Mouse (Mus musculus): Measurements from ENCODE around the gene Mrpl4. TPM values are rescaled to one million over a fixed set of nuclear protein-coding genes. Genes with fewer than 3 reads are reported as not detected.
A peak's percentile ranks its signal among the peaks of the same experiment; 100 is the strongest.

Mrpl4 gene
- polyA plus RNA-seq, 1 experiment from 2014 or later = 181 TPM

DNA sequence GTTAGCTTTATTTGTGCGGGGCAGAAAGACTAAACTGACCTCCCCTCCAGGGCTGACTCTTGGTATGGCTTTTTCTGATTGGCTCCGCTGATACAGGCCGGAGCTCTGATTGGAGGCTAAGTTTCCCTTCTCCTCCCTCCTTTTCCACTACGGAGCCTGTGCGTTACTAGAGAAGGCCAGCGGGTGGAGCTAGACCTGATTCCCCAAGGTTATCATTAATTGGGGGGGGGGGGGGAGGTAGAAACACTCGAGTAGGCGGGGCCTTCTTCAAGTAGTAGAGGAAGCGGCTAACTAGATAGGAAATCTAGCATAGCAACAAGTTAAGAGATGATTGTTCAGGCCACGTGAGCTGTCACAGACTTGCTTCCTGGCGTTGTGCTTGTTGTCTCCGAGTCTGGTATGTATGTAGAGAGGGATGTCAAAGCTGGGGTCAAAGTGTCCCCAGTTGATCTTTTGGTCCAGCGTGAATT is 28.3 kb downstream of the Mrpl4 start:
- Histone ChIP-seq H3K4me2 (ENCODE audit: low read depth, low read length) (peak overlapping the region; percentile 97), H3K9me3 (ENCODE audit: control insufficient read depth, low read length) (no peaks in the 10 kb centered on the region), H3K4me3 (ENCODE audit: low read length) (peak overlapping the region; percentile 62), H3K9ac (ENCODE audit: low read depth, low read length) (peak overlapping the region; percentile 8; the same call in 1 of the 2 replicates), H3K27me3 (replicated peaks; ENCODE audit: control insufficient read depth, insufficient read depth, low read length) (peaks cover 45% of the 10 kb centered on the region), H3K4me1 (ENCODE audit: control insufficient read depth, insufficient read depth, low read length) (peaks cover 43% of the 10 kb centered on the region), H3K36me3 (ENCODE audit: control insufficient read depth, insufficient read depth, low read length) (no peaks in the 10 kb centered on the region), H3K27ac (ENCODE audit: low read length) (no peak overlapping the region)
- peak; percentile 75 for ATAC-seq
- under 1% methylated on average over 13 of the region's 13 CpGs for WGBS

DNA sequence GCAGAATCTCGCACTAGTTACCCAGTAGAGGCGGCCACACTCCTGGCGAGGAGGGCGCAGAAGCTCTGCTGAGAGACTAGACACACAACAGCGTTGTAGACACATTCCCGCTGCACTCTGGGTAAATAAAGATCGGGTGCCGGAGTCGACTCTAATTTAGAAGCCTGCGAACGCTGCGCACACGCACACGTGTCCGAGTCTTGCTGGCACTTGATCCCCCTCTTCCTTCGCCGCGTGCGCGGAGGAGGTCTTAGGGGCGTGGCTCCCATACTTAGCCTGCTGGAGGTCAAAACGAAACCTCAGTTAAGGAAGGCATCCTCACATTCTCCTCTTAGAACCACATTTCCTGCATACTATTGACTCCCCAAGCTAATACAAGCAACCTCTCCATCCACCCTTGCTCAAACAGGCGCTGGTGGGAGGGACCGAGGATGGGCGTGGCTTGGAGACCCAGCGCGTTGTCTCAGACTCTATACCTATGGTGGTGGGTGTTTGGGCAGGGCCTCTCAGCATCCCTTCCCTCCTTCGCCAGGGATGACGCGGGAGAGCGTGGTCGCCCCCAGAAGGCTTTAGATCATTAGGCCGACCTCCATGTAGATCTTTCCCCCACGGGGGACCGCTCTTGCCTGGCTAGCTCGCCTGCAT is 28.8 kb downstream of the Mrpl4 start:
- Histone ChIP-seq H3K27ac (ENCODE audit: low read length) (no peak overlapping the region), H3K9me3 (ENCODE audit: control insufficient read depth, low read length) (no peaks in the 10 kb centered on the region), H3K4me1 (ENCODE audit: control insufficient read depth, insufficient read depth, low read length) (peaks cover 43% of the 10 kb centered on the region), H3K4me3 (ENCODE audit: low read length) (peak overlapping the region; percentile 62), H3K4me2 (ENCODE audit: low read depth, low read length) (peak overlapping the region; percentile 97), H3K9ac (ENCODE audit: low read depth, low read length) (peak overlapping the region; percentile 59; the same call in 1 of the 2 replicates), H3K36me3 (ENCODE audit: control insufficient read depth, insufficient read depth, low read length) (no peaks in the 10 kb centered on the region), H3K27me3 (replicated peaks; ENCODE audit: control insufficient read depth, insufficient read depth, low read length) (peaks cover 51% of the 10 kb centered on the region)
- ATAC-seq = peak; percentile 19
- WGBS = under 1% methylated on average over 36 of the region's 36 CpGs

DNA sequence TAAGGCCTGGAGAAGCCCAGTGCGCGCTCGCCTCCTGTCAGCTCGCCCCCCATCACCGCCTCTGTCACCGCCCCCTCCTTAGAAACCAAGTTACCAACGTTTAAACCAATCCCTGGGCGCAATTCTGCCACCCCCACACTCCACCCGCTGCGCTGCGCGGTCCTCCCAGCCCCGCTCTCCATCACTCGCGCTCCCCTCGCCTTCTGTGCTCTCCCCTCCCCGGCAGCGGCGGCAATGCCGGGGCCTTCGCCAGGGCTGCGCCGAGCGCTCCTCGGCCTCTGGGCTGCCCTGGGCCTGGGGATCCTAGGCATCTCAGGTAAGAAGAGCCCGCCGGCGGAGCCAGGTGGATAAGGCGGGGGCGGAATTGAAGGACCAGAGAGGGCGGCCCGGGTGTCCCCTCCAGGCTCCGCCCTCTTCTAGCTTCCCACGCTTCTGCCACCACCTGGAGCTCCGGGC is 29.4 kb downstream of the Mrpl4 start, which contains the start of gene Icam5:
Gene Icam5, plus strand, starts transcription at position 178 of the 456 bp plus-strand sequence.
- peaks cover 56% of the 10 kb centered on the region for H3K27me3 ChIP-seq (replicated peaks; ENCODE audit: control insufficient read depth, insufficient read depth, low read length)
- ATAC-seq = peak; percentile 1; the same call in 1 of the 2 replicates
- WGBS = under 1% methylated on average over 34 of the region's 35 CpGs

DNA sequence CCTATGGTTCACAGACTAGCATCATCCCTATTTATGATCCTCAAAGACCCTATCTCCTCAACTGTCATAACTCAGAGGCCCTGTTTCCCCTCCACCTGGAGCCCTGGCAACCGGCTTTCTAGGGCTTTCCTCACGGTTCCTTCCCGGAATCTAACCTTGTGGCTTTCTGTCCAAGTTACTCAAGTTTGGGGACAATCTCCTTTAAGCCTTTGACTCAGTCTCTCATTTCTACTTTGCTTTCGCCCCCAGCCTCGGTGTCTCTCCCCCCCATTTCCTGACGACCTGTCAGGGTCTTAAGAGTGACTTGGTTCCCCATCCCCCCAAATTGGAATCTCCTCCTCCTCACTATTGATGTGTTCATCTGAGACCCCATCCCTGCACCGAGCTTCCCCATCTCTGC is 30.0 kb downstream of the Mrpl4 start:
- no peaks in the 10 kb centered on the region for H3K36me3 ChIP-seq (ENCODE audit: control insufficient read depth, insufficient read depth, low read length)
- H3K4me1 ChIP-seq (ENCODE audit: control insufficient read depth, insufficient read depth, low read length) = peaks cover 52% of the 10 kb centered on the region
- H3K4me3 ChIP-seq (ENCODE audit: low read length) = peak overlapping the region; percentile 62
- H3K9me3 ChIP-seq (ENCODE audit: control insufficient read depth, low read length) = no peaks in the 10 kb centered on the region
- peaks cover 62% of the 10 kb centered on the region for H3K27me3 ChIP-seq (replicated peaks; ENCODE audit: control insufficient read depth, insufficient read depth, low read length)
- H3K9ac ChIP-seq (ENCODE audit: low read depth, low read length) = no peak overlapping the region
- no peak for ATAC-seq
- WGBS = 2% methylated on average over 7 of the region's 7 CpGs
- H3K4me2 ChIP-seq (ENCODE audit: low read depth, low read length) = peak overlapping the region; percentile 98
- no peak overlapping the region for H3K27ac ChIP-seq (ENCODE audit: low read length)

More for the DNA sequence above, 29.4 kb downstream of the Mrpl4 start, which contains the start of gene Icam5:
- H3K4me3 ChIP-seq (ENCODE audit: low read length) = peak within 1 kb of the TSS; percentile 62
- peaks cover 47% of the 10 kb centered on the region for H3K4me1 ChIP-seq (ENCODE audit: control insufficient read depth, insufficient read depth, low read length)
- peak within 1 kb of the TSS; percentile 59; the same call in 1 of the 2 replicates for H3K9ac ChIP-seq (ENCODE audit: low read depth, low read length)
- no peak within 1 kb of the TSS for H3K27ac ChIP-seq (ENCODE audit: low read length)
- peak within 1 kb of the TSS; percentile 98 for H3K4me2 ChIP-seq (ENCODE audit: low read depth, low read length)
- H3K36me3 ChIP-seq (ENCODE audit: control insufficient read depth, insufficient read depth, low read length) = no peaks in the 10 kb centered on the region
- no peaks in the 10 kb centered on the region for H3K9me3 ChIP-seq (ENCODE audit: control insufficient read depth, low read length)

DNA sequence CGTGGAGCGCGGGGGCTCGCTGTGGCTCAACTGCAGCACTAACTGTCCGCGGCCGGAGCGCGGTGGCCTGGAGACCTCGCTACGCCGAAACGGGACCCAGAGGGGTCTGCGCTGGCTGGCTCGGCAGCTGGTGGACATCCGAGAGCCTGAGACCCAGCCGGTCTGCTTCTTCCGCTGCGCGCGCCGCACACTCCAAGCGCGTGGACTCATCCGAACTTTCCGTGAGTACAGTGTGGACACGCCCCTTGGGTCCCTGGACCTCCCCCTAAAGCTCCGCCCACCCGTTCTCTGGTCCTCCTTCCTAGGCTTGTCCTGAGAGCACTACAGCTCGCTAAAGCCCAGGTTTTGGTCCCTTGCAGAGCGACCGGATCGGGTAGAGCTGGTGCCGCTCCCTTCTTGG is 30.6 kb downstream of the Mrpl4 start:
- Histone ChIP-seq H3K27me3 (replicated peaks; ENCODE audit: control insufficient read depth, insufficient read depth, low read length) (peaks cover 69% of the 10 kb centered on the region), H3K4me2 (ENCODE audit: low read depth, low read length) (peak overlapping the region; percentile 98), H3K27ac (ENCODE audit: low read length) (no peak overlapping the region), H3K36me3 (ENCODE audit: control insufficient read depth, insufficient read depth, low read length) (no peaks in the 10 kb centered on the region), H3K9ac (ENCODE audit: low read depth, low read length) (peak overlapping the region; percentile 64), H3K4me1 (ENCODE audit: control insufficient read depth, insufficient read depth, low read length) (peaks cover 56% of the 10 kb centered on the region), H3K4me3 (ENCODE audit: low read length) (peak overlapping the region; percentile 62), H3K9me3 (ENCODE audit: control insufficient read depth, low read length) (no peaks in the 10 kb centered on the region)
- ATAC-seq = peak; percentile 61
- under 1% methylated on average over 34 of the region's 34 CpGs for WGBS

DNA sequence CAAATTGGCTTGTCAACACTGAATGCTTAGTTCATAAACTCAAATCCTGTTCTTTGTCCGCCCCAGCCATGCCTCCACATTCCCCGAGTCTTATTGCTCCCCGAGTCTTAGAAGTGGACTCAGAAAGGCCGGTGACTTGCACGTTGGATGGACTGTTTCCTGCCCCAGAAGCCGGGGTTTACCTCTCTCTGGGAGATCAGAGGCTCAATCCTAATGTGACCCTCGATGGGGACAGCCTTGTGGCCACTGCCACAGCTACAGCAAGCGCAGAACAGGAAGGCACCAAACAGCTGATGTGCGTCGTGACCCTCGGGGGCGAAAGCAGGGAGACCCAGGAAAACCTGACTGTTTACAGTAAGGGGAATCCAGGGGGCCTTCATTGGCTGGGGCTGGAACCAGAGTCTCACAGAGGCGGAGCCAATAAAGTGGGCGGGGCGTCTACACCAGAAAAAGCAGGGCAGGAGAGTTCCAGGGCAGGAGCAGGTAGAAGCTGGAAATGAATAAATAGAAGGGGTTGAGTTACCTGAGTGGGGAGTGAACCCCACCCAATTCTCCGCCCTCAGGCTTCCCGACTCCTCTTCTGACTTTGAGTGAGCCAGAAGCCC is 32.0 kb downstream of the Mrpl4 start:
- no peak for ATAC-seq
- Histone ChIP-seq H3K27me3 (replicated peaks; ENCODE audit: control insufficient read depth, insufficient read depth, low read length) (peaks cover 73% of the 10 kb centered on the region), H3K9ac (ENCODE audit: low read depth, low read length) (no peak overlapping the region), H3K36me3 (ENCODE audit: control insufficient read depth, insufficient read depth, low read length) (no peaks in the 10 kb centered on the region), H3K4me3 (ENCODE audit: low read length) (no peak overlapping the region), H3K4me2 (ENCODE audit: low read depth, low read length) (no peak overlapping the region), H3K9me3 (ENCODE audit: control insufficient read depth, low read length) (no peaks in the 10 kb centered on the region), H3K4me1 (ENCODE audit: control insufficient read depth, insufficient read depth, low read length) (peaks cover 50% of the 10 kb centered on the region), H3K27ac (ENCODE audit: low read length) (no peak overlapping the region)
- 5% methylated on average over 17 of the region's 17 CpGs for WGBS

DNA sequence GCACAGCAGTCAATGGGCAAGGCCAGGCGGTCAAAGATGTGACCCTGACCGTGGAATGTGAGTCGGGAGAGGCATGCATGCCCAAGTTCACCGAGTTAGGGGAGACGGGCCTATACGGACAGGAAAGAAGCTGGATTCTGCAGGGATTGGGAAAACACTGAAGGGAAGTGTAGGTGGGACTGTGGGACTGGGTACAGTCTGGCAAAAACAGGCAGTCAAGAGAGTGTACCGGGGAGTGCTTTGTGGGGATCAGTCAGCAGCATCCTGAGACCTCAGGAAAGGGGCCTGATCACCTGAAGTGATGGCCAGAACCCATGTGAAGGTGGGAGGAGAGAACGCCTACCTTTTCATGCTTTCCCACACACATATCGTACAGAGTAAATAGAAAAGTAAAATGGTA is 33.0 kb downstream of the Mrpl4 start:
- 28% methylated on average over 9 of the region's 9 CpGs for WGBS
- Histone ChIP-seq H3K4me1 (ENCODE audit: control insufficient read depth, insufficient read depth, low read length) (peaks cover 44% of the 10 kb centered on the region), H3K4me2 (ENCODE audit: low read depth, low read length) (no peak overlapping the region), H3K4me3 (ENCODE audit: low read length) (no peak overlapping the region), H3K36me3 (ENCODE audit: control insufficient read depth, insufficient read depth, low read length) (no peaks in the 10 kb centered on the region), H3K9ac (ENCODE audit: low read depth, low read length) (no peak overlapping the region), H3K27ac (ENCODE audit: low read length) (no peak overlapping the region), H3K27me3 (replicated peaks; ENCODE audit: control insufficient read depth, insufficient read depth, low read length) (peaks cover 69% of the 10 kb centered on the region), H3K9me3 (ENCODE audit: control insufficient read depth, low read length) (no peaks in the 10 kb centered on the region)
- no peak for ATAC-seq

DNA sequence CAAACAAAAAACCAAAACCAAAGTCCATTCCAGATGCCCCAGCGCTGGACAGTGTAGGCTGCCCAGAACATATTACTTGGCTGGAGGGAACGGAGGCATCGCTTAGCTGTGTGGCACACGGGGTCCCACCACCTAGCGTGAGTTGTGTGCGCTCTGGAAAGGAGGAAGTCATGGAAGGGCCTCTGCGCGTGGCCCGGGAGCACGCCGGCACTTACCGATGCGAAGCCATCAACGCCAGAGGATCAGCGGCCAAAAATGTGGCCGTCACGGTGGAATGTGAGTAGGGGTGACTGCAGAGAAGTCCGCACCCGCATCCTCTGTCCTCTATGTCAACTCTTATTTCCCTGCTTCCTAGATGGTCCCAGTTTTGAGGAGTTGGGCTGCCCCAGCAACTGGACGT is 33.6 kb downstream of the Mrpl4 start:
- Histone ChIP-seq H3K36me3 (ENCODE audit: control insufficient read depth, insufficient read depth, low read length) (no peaks in the 10 kb centered on the region), H3K9ac (ENCODE audit: low read depth, low read length) (no peak overlapping the region), H3K27ac (ENCODE audit: low read length) (no peak overlapping the region), H3K4me3 (ENCODE audit: low read length) (0 out of 2 replicates have a peak overlapping the region, but pooled peaks have one; percentile 3), H3K9me3 (ENCODE audit: control insufficient read depth, low read length) (no peaks in the 10 kb centered on the region), H3K4me2 (ENCODE audit: low read depth, low read length) (no peak overlapping the region), H3K27me3 (replicated peaks; ENCODE audit: control insufficient read depth, insufficient read depth, low read length) (peaks cover 69% of the 10 kb centered on the region), H3K4me1 (ENCODE audit: control insufficient read depth, insufficient read depth, low read length) (peaks cover 40% of the 10 kb centered on the region)
- WGBS = 17% methylated on average over 20 of the region's 20 CpGs
- ATAC-seq = no peak

DNA sequence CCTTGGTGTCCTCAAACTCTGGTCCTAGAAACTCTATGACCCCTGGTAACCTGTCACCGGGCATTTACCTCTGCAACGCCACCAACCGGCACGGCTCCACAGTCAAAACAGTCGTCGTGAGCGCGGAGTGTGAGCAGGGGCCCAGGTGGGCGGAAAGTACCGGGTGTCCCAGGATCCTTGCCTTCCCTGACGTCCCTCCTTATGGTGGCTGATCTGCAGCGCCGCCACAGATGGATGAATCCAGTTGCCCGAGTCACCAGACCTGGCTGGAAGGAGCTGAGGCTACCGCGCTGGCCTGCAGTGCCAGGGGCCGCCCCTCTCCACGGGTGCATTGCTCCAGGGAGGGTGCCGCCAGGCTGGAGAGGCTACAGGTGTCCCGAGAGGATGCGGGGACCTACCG is 34.1 kb downstream of the Mrpl4 start:
- H3K4me1 ChIP-seq (ENCODE audit: control insufficient read depth, insufficient read depth, low read length) = peaks cover 39% of the 10 kb centered on the region
- no peak overlapping the region for H3K9ac ChIP-seq (ENCODE audit: low read depth, low read length)
- no peaks in the 10 kb centered on the region for H3K9me3 ChIP-seq (ENCODE audit: control insufficient read depth, low read length)
- H3K27ac ChIP-seq (ENCODE audit: low read length) = no peak overlapping the region
- 4% methylated on average over 22 of the region's 22 CpGs for WGBS
- no peak overlapping the region for H3K4me3 ChIP-seq (ENCODE audit: low read length)
- ATAC-seq = no peak
- no peak overlapping the region; the same call in 1 of the 2 replicates for H3K4me2 ChIP-seq (ENCODE audit: low read depth, low read length)
- peaks cover 67% of the 10 kb centered on the region for H3K27me3 ChIP-seq (replicated peaks; ENCODE audit: control insufficient read depth, insufficient read depth, low read length)
- no peaks in the 10 kb centered on the region for H3K36me3 ChIP-seq (ENCODE audit: control insufficient read depth, insufficient read depth, low read length)

Measured in intestine, embryonic 16.5 days (tissue).